Mouse (Mus musculus): ENCODE measurements at regions not wholly inside any gene's neighbourhood (a gene's known extent, or its start where the extent isn't known, plus 50 kb on each side); places are given as distances from the start of the nearest gene placed in this dataset.

DNA sequence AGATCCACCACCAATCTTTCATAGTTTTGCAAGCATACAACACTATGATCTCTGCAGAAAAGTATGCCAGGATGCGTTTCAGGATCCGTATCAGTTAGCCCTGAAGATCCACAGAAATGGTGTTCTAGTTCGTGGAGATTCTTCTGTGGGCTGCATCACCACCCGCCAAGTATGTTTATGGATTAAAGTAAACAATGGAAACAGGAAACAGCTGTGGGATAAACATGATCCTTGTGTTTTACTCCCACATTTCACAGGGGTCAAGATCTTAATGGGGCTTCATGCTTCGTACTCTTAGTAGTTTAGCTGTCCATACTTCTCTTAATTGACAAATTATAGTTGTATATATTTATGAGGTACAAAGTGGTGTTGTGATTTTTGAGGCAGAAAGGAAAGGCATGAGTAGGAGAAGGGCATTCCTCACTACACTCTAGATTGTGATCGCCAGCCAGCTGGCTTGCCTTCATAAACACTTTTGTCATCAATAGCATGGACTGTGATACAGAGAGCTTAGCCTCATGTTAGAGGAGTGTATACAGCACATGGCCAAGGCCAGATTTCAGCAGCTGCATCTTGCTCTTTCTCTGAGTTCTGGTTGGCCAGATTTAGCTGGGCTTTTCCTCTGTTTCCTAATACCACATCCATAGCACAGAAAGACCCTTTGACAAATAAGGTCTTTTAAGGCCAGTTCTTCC, 195.8 kb upstream of the Fermt1 start:
- H3K27me3 ChIP-seq = peaks cover 18% of the 10 kb centered on the region
- ATAC-seq (ENCODE audit: low FRiP score, low read depth) = no peak
- WGBS = 61% methylated on average over 6 of the region's 6 CpGs
- H3K4me3 ChIP-seq = no peak overlapping the region
- H3K9me3 ChIP-seq = no peaks in the 10 kb centered on the region
- H3K4me2 ChIP-seq (replicated peaks) = no peak overlapping the region
- H3K9ac ChIP-seq = no peak overlapping the region
- no peaks in the 10 kb centered on the region for H3K36me3 ChIP-seq
- H3K27ac ChIP-seq = no peak overlapping the region
- H3K4me1 ChIP-seq = peaks cover 9% of the 10 kb centered on the region

DNA sequence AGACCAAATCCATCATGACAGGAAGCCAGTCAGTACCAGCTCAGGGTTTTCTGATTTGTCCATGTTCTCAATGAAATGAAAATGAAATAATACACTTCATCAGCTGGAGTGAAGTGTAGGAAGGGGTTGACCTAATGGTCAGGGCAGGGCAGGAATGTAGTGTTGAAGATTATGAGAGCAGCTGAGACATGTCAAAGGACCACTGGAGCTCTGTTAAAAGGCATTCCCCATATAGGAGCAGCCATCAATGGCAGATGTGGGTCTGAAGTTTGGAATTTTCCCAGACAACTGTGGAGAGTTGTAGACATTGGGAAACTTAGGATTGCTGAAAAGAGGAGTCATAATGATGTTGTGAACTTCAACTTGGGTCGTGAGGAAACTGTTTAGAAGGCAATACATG, 206.8 kb upstream of the Fermt1 start:
- H3K27me3 ChIP-seq = no peaks in the 10 kb centered on the region
- no peaks in the 10 kb centered on the region for H3K4me1 ChIP-seq
- H3K36me3 ChIP-seq = no peaks in the 10 kb centered on the region
- no peak overlapping the region for H3K4me3 ChIP-seq
- WGBS = 82% methylated on average over 1 of the region's 1 CpGs
- H3K27ac ChIP-seq = no peak overlapping the region
- no peaks in the 10 kb centered on the region for H3K9me3 ChIP-seq
- H3K9ac ChIP-seq = no peak overlapping the region
- no peak overlapping the region for H3K4me2 ChIP-seq (replicated peaks)
- no peak for ATAC-seq (ENCODE audit: low FRiP score, low read depth)

DNA sequence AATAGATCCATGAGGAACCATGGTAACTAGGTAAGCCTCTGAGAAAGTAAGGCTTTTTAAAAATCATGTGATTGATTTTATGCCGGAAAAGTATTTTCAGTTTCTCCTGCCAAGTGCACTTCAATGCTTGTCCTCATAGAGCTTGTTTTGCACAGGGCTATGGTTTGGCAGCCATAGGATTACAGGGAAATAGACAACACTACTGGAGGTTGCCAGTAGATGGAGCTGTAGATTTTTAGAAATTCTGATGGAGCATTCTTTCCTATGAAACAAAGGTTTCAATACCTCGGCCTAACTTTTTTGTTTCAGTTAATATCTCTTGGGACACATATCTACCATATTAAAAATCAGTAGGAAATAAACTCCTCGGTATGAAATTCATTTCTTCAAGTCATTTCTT, 210.8 kb upstream of the Fermt1 start:
- H3K36me3 ChIP-seq = no peaks in the 10 kb centered on the region
- H3K27ac ChIP-seq = no peak overlapping the region
- H3K27me3 ChIP-seq = no peaks in the 10 kb centered on the region
- no peaks in the 10 kb centered on the region for H3K9me3 ChIP-seq
- H3K4me2 ChIP-seq (replicated peaks) = no peak overlapping the region
- 39% methylated on average over 3 of the region's 3 CpGs for WGBS
- H3K9ac ChIP-seq = no peak overlapping the region
- no peak overlapping the region for H3K4me3 ChIP-seq
- no peaks in the 10 kb centered on the region for H3K4me1 ChIP-seq
- ATAC-seq (ENCODE audit: low FRiP score, low read depth) = peak; percentile 40; the same call in 1 of the 2 replicates

DNA sequence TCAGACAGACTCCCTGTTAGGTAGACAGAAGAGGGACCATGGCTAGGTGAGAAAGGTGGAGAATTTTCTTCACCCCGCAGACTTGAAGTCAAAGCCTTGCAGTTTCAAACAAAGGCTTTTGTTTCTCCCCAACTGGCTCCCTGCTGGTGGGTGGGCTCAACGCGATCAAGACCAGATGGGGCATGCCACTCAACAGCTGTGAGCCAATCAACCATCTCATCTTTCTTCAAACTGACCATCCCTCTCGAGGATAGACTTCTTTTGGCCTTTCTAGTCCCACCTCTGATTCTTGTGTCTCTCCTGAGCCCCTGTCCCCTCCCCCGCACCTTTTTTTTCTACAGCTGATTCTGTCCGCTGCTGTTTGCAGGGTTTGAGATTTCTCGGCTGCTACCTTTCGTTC, 212.5 kb upstream of the Fermt1 start:
- WGBS = 59% methylated on average over 8 of the region's 8 CpGs
- Histone ChIP-seq H3K9me3 (no peaks in the 10 kb centered on the region), H3K4me1 (no peaks in the 10 kb centered on the region), H3K4me3 (no peak overlapping the region), H3K4me2 (replicated peaks) (no peak overlapping the region), H3K27ac (no peak overlapping the region), H3K9ac (no peak overlapping the region), H3K36me3 (no peaks in the 10 kb centered on the region), H3K27me3 (no peaks in the 10 kb centered on the region)
- no peak for ATAC-seq (ENCODE audit: low FRiP score, low read depth)

DNA sequence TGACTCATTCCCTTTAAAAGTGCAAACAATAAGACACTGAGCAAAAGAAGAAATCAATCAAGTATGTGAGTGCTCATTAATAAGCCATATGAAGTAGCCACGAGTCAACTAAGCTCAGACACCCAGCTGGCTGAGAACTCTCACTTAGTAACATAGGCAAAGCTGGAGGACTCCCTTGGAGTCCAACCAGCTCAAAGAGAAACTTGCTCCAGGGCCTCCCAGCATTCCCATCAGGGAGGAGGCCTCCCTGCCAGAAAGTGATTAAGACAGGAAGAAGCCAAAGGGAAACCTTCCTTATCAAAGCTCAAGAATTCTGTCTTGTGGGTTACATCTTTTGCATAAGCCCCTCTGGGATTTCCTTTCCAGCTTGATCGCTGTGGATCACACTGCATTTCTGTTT, 213.7 kb upstream of the Fermt1 start:
- Histone ChIP-seq H3K36me3 (no peaks in the 10 kb centered on the region), H3K4me3 (no peak overlapping the region), H3K4me2 (replicated peaks) (no peak overlapping the region), H3K4me1 (no peaks in the 10 kb centered on the region), H3K9me3 (no peaks in the 10 kb centered on the region), H3K27ac (no peak overlapping the region), H3K27me3 (no peaks in the 10 kb centered on the region), H3K9ac (no peak overlapping the region)
- WGBS = 38% methylated on average over 2 of the region's 2 CpGs
- no peak for ATAC-seq (ENCODE audit: low FRiP score, low read depth)

DNA sequence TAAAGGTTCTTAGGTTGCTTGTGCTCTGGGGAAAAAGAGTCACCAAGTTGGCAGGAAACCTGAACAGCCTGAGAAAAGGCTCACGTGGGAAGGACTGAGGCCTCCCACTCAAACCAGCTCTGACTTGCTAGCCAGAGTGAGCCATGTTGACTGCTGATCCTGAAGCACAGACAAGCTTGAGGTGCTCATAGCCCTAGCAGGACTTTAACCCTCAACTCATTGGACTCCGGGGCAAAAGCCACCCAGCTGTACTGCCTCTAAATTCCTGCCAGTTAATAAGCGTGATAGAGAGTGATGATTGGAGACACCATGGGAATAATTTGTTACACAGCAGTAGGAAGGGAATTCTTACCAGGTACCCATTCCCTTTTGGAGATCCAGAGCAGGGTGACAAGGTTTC, 230.7 kb upstream of the Fermt1 start:
- no peak for ATAC-seq (ENCODE audit: low FRiP score, low read depth)
- no peak overlapping the region for H3K9ac ChIP-seq
- WGBS = 78% methylated on average over 3 of the region's 3 CpGs
- H3K4me2 ChIP-seq (replicated peaks) = no peak overlapping the region
- no peaks in the 10 kb centered on the region for H3K4me1 ChIP-seq
- H3K36me3 ChIP-seq = no peaks in the 10 kb centered on the region
- H3K4me3 ChIP-seq = no peak overlapping the region
- H3K9me3 ChIP-seq = no peaks in the 10 kb centered on the region
- H3K27me3 ChIP-seq = no peaks in the 10 kb centered on the region
- H3K27ac ChIP-seq = no peak overlapping the region

DNA sequence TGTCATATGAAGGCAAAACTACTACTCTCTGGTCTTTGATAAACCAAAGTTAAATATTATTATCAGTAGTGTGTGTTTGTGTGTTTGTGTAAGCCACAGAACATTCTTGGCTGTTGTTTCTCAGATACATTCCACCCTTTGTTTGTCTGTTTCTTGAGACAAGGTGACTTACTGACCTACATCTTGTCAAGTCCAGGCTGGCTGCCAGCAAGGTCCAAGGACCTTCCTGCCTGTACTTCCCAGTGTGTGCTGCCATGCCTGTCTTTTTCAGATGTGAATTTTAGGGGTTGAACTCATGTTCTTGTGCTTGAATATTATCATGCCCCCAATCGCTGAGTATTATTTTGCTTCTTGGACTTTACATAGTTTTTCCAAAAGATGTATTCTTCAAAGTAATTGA, 235.5 kb upstream of the Fermt1 start:
- H3K9me3 ChIP-seq = no peaks in the 10 kb centered on the region
- no peak for ATAC-seq (ENCODE audit: low FRiP score, low read depth)
- 94% methylated on average over 1 of the region's 1 CpGs for WGBS
- H3K4me3 ChIP-seq = no peak overlapping the region
- H3K27me3 ChIP-seq = no peaks in the 10 kb centered on the region
- no peak overlapping the region for H3K9ac ChIP-seq
- no peak overlapping the region for H3K27ac ChIP-seq
- no peaks in the 10 kb centered on the region for H3K4me1 ChIP-seq
- no peaks in the 10 kb centered on the region for H3K36me3 ChIP-seq
- H3K4me2 ChIP-seq (replicated peaks) = no peak overlapping the region

DNA sequence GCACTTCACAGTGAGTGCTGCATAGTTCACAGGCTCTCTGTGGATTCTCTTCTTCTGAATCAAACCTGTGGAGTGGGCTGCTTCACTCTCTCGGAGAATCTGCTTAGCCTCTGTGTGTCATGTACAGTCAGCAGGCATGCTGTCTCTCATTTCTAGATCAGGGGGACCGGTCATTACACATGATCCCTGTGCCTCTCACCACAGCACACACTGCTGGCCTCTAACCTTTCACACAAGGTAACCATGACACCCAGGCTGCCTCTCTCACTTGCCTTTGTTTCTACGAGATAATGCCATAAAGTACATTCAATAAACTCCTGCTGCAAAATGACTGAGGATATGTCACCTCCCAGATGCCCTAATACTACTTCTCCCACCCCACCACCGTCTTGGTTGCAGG, 237.2 kb upstream of the Fermt1 start:
- no peak overlapping the region for H3K27ac ChIP-seq
- H3K36me3 ChIP-seq = no peaks in the 10 kb centered on the region
- no peak overlapping the region for H3K9ac ChIP-seq
- no peak overlapping the region for H3K4me2 ChIP-seq (replicated peaks)
- no peaks in the 10 kb centered on the region for H3K27me3 ChIP-seq
- WGBS = 68% methylated on average over 4 of the region's 4 CpGs
- no peak for ATAC-seq (ENCODE audit: low FRiP score, low read depth)
- no peaks in the 10 kb centered on the region for H3K4me1 ChIP-seq
- H3K9me3 ChIP-seq = no peaks in the 10 kb centered on the region
- no peak overlapping the region for H3K4me3 ChIP-seq

DNA sequence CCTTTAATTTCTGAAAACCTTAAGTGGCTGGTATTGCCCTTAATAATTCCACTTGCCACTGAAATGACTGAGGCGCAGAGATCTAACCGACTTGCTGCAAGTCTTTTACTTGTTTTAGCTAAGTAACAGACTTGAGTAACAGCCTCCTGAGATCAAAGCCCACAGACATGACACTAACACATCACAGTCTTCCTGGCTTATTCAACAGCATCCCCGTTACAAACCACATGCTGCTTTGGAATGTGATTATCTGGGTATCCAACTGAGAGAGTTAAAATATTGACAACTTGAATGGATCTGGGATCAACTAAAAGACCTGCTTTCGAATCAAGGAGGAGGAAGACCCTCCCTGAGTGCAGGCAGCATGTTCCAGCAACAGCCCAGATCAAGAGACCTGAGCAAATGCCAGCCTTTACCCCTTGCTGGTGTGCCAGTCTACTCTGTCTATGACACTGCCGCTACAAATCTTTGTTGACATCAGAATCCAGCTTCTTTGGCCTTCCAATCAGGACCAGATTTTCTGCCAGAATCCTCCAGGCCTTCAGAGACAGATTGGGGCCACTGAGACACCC, 258.7 kb upstream of the Fermt1 start:
- Histone ChIP-seq H3K4me1 (peaks cover 10% of the 10 kb centered on the region), H3K27ac (no peak overlapping the region), H3K36me3 (no peaks in the 10 kb centered on the region), H3K4me2 (replicated peaks) (no peak overlapping the region), H3K9me3 (no peaks in the 10 kb centered on the region), H3K27me3 (no peaks in the 10 kb centered on the region), H3K9ac (no peak overlapping the region), H3K4me3 (no peak overlapping the region)
- no peak for ATAC-seq (ENCODE audit: low FRiP score, low read depth)
- WGBS = 25% methylated on average over 5 of the region's 5 CpGs

DNA sequence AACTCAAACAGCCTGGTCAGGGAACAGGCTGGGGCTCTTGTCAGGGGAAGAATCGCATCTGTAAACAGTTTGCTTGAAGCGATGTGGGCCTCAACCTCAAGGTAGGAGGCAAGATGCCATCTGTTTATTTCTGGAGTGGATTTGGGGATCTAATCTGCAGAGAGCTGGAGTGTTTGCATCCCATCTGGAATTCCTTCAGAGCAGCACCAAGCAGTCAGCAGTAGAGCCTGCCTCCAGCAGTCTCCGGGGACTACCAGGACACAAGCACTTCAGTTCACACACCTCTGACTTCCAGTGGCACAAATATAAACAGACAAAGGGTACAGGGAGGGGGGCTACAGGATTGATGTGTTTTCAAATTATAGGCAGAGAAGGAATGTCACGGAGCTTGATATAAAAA, 262.8 kb upstream of the Fermt1 start:
- H3K27me3 ChIP-seq = no peaks in the 10 kb centered on the region
- no peak overlapping the region for H3K4me2 ChIP-seq (replicated peaks)
- H3K27ac ChIP-seq = no peak overlapping the region
- no peak for ATAC-seq (ENCODE audit: low FRiP score, low read depth)
- no peaks in the 10 kb centered on the region for H3K9me3 ChIP-seq
- H3K9ac ChIP-seq = no peak overlapping the region
- H3K4me3 ChIP-seq = no peak overlapping the region
- H3K4me1 ChIP-seq = peaks cover 10% of the 10 kb centered on the region
- 36% methylated on average over 4 of the region's 4 CpGs for WGBS
- H3K36me3 ChIP-seq = no peaks in the 10 kb centered on the region

DNA sequence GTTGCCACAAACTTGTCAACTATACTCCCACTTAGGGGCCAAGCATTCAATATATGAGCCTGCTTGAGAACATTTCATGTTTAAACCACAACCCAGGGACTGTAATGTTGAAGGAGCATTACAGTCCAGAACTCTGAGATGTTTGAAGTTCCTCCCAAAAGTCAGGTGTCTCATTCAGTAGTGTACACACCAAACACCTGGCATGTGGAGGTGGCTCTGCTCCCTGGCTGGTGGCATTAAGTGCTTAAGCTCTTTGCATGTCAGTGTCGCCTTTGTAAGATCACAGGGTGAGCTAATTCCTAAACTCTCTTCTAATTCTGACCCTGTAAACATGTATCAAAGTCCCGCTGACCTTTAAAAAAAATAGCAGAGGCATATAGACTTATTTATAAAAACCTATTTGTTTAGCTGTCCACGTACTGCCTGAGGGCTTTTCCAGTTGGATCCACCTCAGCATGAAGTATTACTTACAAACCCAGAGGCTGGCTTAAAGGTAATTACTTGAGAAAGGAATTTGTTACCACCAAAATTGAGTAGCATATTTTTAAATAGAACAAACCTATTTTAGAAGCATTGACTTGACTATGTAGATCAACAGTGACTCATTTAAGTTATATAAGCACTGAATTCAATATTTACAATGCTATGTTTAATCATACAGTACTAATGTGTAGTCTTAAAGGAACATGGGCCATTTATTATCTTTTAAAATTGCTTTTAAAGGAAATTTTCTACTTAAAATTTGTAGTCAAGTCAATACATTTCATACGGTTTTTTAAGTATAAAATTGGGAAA, 276.3 kb upstream of the Fermt1 start:
- H3K9me3 ChIP-seq = no peaks in the 10 kb centered on the region
- ATAC-seq (ENCODE audit: low FRiP score, low read depth) = no peak
- no peak overlapping the region for H3K9ac ChIP-seq
- no peak overlapping the region for H3K27ac ChIP-seq
- no peaks in the 10 kb centered on the region for H3K4me1 ChIP-seq
- H3K27me3 ChIP-seq = no peaks in the 10 kb centered on the region
- WGBS = 64% methylated on average over 4 of the region's 4 CpGs
- no peak overlapping the region for H3K4me2 ChIP-seq (replicated peaks)
- no peak overlapping the region for H3K4me3 ChIP-seq
- H3K36me3 ChIP-seq = no peaks in the 10 kb centered on the region

DNA sequence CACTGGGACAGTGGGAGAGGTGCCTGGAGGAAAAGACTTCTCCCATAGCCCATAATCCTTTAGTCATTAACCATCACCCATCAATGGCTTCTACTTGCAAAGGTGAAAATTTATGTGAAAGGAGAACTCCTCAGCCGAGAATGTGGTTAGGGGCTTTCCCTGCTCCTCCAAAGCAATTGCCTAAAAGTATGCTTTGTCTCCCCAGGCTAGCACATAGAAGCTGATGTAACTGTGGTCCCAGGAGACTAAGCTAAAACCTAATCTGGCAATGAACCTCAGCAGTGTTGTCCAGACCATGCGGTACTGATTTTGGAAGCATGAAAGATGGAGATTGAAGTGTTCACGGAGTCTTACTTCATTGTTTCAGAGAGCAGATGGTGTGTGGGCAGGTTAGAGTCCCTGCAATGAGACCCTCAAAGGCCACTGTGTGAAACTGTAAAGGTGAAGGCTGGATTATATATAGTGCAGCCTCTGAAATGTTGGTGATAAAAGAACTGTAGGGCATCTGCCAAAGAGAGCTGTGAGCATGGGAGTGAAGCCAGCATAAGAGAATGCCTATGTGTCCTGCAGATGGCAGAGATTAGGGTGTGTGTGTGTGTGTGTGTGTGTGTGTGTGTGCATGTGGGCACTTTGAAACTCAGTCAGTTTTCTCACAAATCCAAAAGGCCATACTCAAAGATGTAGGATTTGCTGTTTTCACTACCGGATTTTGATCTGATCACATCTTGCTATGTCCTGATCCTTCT, 289.6 kb upstream of the Fermt1 start:
- ATAC-seq (ENCODE audit: low FRiP score, low read depth) = no peak
- WGBS = 63% methylated on average over 4 of the region's 4 CpGs
- Histone ChIP-seq H3K27me3 (0 out of 2 replicates have a peak, but pooled peaks cover 3% of the 10 kb centered on the region), H3K4me2 (replicated peaks) (no peak overlapping the region), H3K9ac (no peak overlapping the region), H3K36me3 (no peaks in the 10 kb centered on the region), H3K9me3 (no peaks in the 10 kb centered on the region), H3K4me3 (no peak overlapping the region), H3K4me1 (0 out of 2 replicates have a peak, but pooled peaks cover 4% of the 10 kb centered on the region), H3K27ac (no peak overlapping the region)
